Mouse (Mus musculus): ENCODE measurements around the gene Cited4.

Cited4 gene

GRCm38 (mm10) chr4:120680953-120681352, 14.6 kb downstream of the Cited4 start:
- DNase-seq (ENCODE audit: low spot score in 2 of 2), result peak in 1 of 2 experiments; percentile 37

- DNase-seq (ENCODE audit: low spot score in 2 of 2), result peak in 1 of 2 experiments; percentile 75
These were observed 15.8 kb downstream of the Cited4 start for GRCm38 (mm10) chr4:120682168-120682567.

DNA sequence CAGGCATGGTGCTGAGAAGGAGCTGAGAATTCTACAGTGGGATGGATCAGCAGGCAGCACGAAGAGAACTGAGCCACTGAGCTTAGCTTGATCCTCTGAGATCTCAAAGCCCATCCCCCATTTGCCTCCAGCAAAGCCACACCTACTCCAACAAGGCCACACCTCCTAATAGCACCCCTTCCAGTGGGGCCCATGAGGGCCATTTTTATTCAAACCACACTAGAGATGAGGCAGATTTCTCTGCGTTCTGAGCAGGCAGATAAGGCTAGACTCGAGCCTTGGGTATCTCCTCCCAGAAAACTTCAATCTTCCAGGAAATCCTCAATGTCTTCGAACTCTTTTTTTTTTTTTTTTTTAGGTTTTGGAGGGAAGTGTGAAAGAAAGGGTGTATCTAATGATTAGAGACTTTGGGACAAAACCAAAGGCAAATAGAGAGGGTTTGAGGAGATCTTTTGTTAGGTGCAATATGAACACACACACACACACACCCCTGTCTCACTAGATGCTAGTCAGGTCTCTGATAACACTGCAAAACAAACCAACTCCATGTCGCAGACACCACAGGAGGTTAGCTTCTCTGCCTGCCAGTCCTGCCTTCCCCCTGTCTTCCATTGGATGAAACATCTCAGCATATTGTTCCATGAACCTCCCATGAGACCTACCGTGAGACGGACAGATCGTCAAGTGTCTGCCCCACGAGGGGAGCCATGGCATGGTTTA, 17.1 kb downstream of the Cited4 start:
- no peak for DNase-seq (ENCODE audit: low spot score in 2 of 2)

DNA sequence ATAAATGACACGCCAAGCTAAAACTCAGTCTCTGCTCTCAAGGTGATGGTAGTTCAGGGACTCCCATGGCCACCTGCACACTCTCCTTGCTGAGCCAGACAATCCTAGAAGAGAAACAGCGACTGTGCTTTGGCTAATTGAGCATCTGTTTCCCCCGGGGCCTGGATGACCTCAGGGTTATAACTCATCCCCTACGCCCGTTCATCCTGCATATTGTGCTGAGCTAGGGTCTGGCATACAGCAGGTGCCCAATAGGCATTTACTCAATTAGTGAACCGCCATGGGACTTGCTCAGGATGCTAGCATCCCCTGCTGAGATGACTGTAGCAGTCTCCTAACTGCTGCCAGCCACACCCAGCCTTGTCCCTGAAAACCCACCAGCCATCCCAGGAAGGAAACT, 20.9 kb downstream of the Cited4 start:
- no peak for DNase-seq (ENCODE audit: low spot score in 2 of 2)

- no peak for DNase-seq (ENCODE audit: low spot score in 2 of 2)
These were observed 22.9 kb downstream of the Cited4 start for GRCm38 (mm10) chr4:120689317-120689716.

- peak in 1 of 2 experiments; percentile 71 for DNase-seq (ENCODE audit: low spot score in 2 of 2)
These were observed 26.3 kb downstream of the Cited4 start for GRCm38 (mm10) chr4:120692717-120693116.

DNA sequence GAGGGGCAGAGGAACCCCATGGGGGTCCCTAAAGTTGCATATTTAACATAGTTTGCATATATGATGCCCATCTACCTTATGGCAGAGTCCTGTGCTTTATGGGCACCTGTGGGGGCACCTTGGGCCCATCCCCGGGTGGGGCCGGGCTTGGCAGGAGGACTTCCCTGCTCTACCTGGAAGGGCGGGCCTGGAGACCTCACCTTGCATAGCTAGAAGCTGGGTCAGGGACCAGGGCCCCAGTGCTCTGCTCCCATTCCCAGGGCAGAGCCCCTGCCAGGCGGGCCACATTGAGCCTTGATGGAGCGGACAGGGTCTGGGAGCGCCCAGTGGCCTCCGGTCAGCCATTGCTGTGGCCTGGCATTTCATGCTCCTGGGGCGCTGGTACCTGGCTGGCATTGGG, 31.0 kb downstream of the Cited4 start:
- no peak for DNase-seq (ENCODE audit: low spot score in 2 of 2)

GRCm38 (mm10) chr4:120697799-120698484, 31.6 kb downstream of the Cited4 start:
- no peak for DNase-seq (ENCODE audit: low spot score in 2 of 2)

- no peak for DNase-seq (ENCODE audit: low spot score in 2 of 2)
These were observed 34.8 kb downstream of the Cited4 start for GRCm38 (mm10) chr4:120701180-120701579.

- peak in 1 of 2 experiments; percentile 74 for DNase-seq (ENCODE audit: low spot score in 2 of 2)
These were observed 35.7 kb downstream of the Cited4 start for GRCm38 (mm10) chr4:120702056-120702455.

DNA sequence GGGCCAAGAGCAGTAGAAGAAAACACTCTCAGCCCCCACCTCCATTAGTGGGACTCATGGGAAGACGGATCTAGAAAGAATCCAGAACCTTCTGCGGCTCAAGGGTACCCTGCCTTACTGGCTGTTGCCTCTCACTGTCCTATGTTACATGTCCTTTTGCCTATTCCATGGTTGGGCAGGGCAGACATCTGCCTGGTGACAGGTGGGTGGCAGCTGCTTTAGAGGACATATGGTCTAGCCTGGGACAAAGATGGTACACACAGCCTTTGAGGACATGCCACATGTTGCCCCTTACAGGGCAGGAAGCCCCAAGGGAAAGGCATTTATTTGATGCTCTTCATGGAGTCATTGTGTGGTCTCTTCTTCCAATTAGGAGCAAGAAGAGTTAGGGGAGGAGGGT, 36.1 kb downstream of the Cited4 start:
- no peak for DNase-seq (ENCODE audit: low spot score in 2 of 2)

- DNase-seq (ENCODE audit: low spot score in 2 of 2), result no peak
These were observed 45.9 kb downstream of the Cited4 start for GRCm38 (mm10) chr4:120712236-120712635.

DNA sequence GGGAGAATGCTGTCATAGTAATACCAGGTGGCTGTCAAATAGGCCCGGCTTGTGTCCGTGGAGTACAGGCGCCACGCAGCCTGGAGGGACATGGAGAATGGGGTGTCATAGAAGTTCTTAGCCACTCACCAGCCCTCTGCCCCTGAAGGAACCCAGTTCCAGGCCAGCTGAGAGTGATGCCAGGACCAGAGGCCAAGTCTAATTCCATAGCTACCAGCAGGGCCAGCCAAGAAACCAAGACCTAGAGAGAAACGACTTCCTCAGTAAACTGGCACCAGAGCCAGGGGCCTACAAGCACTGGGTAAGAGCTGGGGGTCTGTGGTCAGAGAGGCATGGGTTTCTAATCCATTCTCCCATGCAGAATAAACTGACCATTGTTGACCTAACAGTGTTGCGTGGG, 46.6 kb downstream of the Cited4 start:
- no peak for DNase-seq (ENCODE audit: low spot score in 2 of 2)

GRCm38 (mm10) chr4:120713856-120714497, 47.6 kb downstream of the Cited4 start:
- DNase-seq (ENCODE audit: low spot score in 2 of 2), result peak in 1 of 2 experiments; percentile 37

DNA sequence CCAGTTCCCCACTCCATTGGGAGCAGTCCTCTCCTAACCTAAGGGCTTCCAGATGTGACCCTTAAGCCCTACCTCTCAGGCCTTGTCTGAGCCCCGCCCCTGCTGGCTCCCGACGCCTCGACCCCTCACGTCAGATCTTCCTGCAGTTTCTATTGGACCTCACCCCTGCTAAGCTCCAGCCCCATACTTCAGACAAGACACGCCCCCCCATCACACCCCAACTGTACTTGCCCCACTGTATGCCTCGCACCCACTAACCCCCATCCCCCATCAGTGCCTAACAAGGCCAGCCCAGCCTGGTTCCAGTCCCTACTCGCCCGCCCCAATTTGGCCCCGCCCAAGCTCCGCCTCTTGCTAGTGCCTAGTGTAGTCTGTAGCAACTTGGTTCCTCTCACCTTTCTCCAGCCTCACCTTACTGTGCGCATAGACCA, 49.8 kb downstream of the Cited4 start:
- DNase-seq (ENCODE audit: low spot score in 2 of 2), result no peak

GRCm38 (mm10) chr4:120716765-120717164, 50.4 kb downstream of the Cited4 start:
- no peak for DNase-seq (ENCODE audit: low spot score in 2 of 2)

Data from left cerebral cortex, adult 9 months (tissue).